Mouse (Mus musculus) testis, adult 2 months (tissue): ENCODE measurements around the gene Galnt14. TPM values are rescaled to one million over a fixed set of nuclear protein-coding genes. Genes with fewer than 3 reads are reported as not detected.

Source experiments
- H3K27ac ChIP-seq: fragments of 200-500 bp; 2 replicates; pipeline ENCODE4 v1.5.1; 2012; ENCODE audit warnings: low read depth, low read length; ENCODE audit not compliant: control insufficient read depth, insufficient read depth
- H3K27me3 ChIP-seq: fragments of 200-500 bp; 2 replicates; pipeline ENCODE4 v1.6.1; 2012; ENCODE audit warnings: mild to moderate bottlenecking, low read length, moderate library complexity; ENCODE audit not compliant: control insufficient read depth, insufficient read depth
- H3K36me3 ChIP-seq: fragments of 200-500 bp; 2 replicates; pipeline ENCODE4 v1.6.1; 2012; ENCODE audit warnings: mild to moderate bottlenecking, low read length; ENCODE audit not compliant: control insufficient read depth, insufficient read depth
- H3K4me1 ChIP-seq: fragments of 200-500 bp; 2 replicates; pipeline ENCODE4 v1.6.1; 2012; ENCODE audit warnings: low read length; ENCODE audit not compliant: control insufficient read depth, insufficient read depth
- H3K4me3 ChIP-seq: fragments of 200-500 bp; 2 replicates; pipeline ENCODE4 v1.5.1; 2012; ENCODE audit warnings: low read depth, mild to moderate bottlenecking, low read length, moderate library complexity, mixed read lengths; ENCODE audit not compliant: control insufficient read depth
- CTCF ChIP-seq: fragments of 200-500 bp; IDR thresholded peaks from 2 replicates; pipeline ENCODE4 v1.5.1; 2012; ENCODE audit warnings: low read depth, mild to moderate bottlenecking, inconsistent platforms, low read length, moderate library complexity; ENCODE audit not compliant: control insufficient read depth, insufficient read depth, insufficient replicate concordance
- POLR2A ChIP-seq: fragments of 200-500 bp; IDR thresholded peaks from 2 replicates; pipeline ENCODE4 v1.6.1; 2012; ENCODE audit warnings: low read depth, mild to moderate bottlenecking, inconsistent platforms, low read length, moderate library complexity; ENCODE audit not compliant: control insufficient read depth
- polyA plus RNA-seq: library from polyadenylated mRNA; depleted of rRNA; stranded (reverse); fragments of >200 nt; gene quantifications from 2 replicates; pipeline ENCODE4 v1.2.3, GENCODE M21; 2012

Galnt14 gene
- polyA plus RNA-seq, 1 experiment, result 3.9 TPM

DNA sequence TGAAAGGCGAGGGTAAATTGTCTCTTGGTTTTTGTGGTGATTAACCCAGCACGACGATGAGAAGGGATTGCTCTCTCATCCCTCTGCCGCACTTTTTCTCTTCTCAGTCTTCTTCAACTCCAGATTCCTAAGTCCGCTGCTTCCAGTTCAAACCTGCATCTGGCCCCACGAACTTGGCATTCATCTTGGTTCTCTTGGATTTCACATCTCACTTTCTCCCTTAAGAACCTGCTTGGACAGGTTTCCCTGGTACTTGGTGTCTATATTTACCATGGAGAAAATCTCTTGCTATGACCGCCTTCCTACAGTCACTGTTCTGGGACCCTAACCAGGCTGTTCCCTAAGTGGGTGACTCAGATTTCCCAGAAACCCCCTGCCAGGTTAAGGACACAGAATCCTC lies 188.1 kb downstream of the Galnt14 start:
- H3K4me1 ChIP-seq, result no peaks in the 10 kb centered on the region
- no peaks in the 10 kb centered on the region for H3K27me3 ChIP-seq
- TF ChIP-seq POLR2A, result no peak
- H3K36me3 ChIP-seq, result no peaks in the 10 kb centered on the region
- no peak overlapping the region for H3K4me3 ChIP-seq
- H3K27ac ChIP-seq, result no peak overlapping the region

DNA sequence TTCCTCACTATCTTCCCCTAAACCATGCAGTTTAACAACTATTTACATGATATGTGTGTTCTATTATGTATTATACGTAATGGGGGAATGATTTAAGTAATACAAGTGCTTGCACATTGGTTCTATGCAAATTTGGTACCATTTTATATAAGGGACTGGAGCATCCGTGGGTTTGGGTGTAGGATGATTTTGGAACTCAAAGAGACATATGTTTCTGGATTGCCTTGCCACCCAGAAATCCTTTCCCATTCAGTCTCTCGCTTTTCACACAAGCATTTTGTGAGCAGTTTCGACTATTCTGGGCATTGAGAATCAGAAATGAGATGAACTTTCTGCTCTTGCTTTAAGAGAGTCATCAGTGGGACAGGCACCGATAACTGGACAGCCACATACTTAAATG lies 190.9 kb downstream of the Galnt14 start:
- TF ChIP-seq CTCF (no peak), POLR2A (no peak)
- Histone ChIP-seq H3K4me3 (no peak overlapping the region), H3K27me3 (no peaks in the 10 kb centered on the region), H3K36me3 (no peaks in the 10 kb centered on the region), H3K4me1 (no peaks in the 10 kb centered on the region), H3K27ac (no peak overlapping the region)

DNA sequence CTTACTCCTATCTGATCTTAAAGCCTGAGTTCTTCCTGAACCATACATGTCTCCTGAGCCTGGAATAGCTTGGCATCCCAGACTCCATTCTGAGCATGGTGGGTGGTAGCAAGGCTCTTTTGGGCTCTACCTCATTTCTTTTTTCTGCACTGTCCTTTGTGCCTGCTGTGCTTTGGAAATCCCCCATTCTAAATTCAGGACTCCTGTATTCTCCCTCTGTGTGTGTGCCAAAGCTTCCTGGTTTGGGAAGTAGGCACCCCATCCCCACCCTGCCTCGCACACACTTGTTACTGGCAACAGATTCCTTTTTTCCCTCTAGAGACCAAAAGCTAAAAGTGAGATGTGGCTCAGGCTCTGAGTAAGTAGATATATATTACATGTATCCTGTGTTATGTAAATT lies 191.9 kb downstream of the Galnt14 start:
- H3K4me3 ChIP-seq, result no peak overlapping the region
- H3K4me1 ChIP-seq, result no peaks in the 10 kb centered on the region
- no peaks in the 10 kb centered on the region for H3K27me3 ChIP-seq
- no peak overlapping the region for H3K27ac ChIP-seq
- TF ChIP-seq CTCF, result no peak
- no peak for TF ChIP-seq POLR2A
- H3K36me3 ChIP-seq, result no peaks in the 10 kb centered on the region

DNA sequence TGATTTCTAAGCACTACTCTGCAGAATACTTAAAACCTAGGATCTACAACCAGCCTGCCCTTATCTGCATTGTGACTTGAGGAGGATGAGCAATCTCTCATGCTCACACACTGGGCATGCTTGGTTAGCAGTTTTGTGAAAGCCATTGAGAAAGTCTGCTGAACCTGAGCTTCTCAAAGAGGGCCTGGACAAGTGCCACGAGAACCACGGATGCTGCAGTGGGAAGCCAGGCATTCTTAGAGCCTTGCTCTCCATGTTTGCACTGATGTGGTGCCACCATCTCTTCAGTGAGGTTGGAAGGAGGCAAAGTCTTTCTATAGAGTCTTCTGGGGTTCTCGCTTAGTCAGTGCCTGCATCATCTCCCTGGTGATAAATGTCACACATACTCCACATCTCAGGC lies 194.7 kb downstream of the Galnt14 start:
- H3K36me3 ChIP-seq, result no peaks in the 10 kb centered on the region
- no peak overlapping the region for H3K4me3 ChIP-seq
- TF ChIP-seq CTCF (no peak), POLR2A (no peak)
- no peak overlapping the region for H3K27ac ChIP-seq
- no peaks in the 10 kb centered on the region for H3K4me1 ChIP-seq
- no peaks in the 10 kb centered on the region for H3K27me3 ChIP-seq

DNA sequence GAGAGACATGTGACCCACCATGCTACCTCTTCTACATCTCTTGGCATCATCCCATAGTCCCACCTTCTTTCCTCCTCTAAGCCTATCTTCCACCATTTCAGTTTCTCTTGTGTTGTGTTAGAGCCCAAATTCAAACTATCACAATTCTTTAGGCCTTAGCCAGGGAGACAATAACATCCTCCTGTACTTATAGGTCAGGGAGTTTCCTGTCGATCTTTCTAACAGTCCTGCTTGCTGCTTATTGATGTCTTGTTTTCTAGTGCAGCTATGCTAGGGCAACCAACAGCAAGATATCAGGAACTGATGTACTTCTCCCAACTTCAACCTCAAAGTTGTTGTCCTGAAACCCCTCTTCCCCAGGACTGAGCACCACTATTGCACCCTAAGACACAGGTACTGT lies 195.4 kb downstream of the Galnt14 start:
- TF ChIP-seq POLR2A, result no peak
- TF ChIP-seq CTCF, result no peak

DNA sequence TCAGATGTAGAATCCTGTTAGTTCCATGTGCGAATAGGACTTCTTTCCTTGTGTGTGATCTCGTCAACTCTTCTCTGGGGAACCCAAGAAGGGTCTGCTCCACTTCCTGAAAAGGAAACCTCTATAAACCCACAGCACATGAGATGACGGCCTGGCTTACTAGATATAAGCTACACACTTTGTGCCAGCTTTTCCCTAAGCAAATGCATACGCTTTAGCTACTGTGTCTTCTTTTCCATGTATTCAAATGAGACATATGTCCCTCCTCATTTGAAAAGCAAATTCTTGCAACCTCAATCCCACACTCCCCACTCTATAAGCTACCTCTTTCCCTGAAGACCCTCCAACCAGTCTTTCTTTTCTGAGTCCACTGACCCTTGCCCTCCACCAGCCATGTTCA lies 196.0 kb downstream of the Galnt14 start:
- H3K36me3 ChIP-seq, result no peaks in the 10 kb centered on the region
- no peak overlapping the region for H3K27ac ChIP-seq
- no peaks in the 10 kb centered on the region for H3K4me1 ChIP-seq
- no peak overlapping the region for H3K4me3 ChIP-seq
- no peaks in the 10 kb centered on the region for H3K27me3 ChIP-seq
- TF ChIP-seq POLR2A (no peak), CTCF (no peak)

More for the DNA sequence above, 195.4 kb downstream of the Galnt14 start:
- Histone ChIP-seq H3K27me3 (no peaks in the 10 kb centered on the region), H3K4me3 (no peak overlapping the region), H3K36me3 (no peaks in the 10 kb centered on the region), H3K4me1 (no peaks in the 10 kb centered on the region), H3K27ac (no peak overlapping the region)

DNA sequence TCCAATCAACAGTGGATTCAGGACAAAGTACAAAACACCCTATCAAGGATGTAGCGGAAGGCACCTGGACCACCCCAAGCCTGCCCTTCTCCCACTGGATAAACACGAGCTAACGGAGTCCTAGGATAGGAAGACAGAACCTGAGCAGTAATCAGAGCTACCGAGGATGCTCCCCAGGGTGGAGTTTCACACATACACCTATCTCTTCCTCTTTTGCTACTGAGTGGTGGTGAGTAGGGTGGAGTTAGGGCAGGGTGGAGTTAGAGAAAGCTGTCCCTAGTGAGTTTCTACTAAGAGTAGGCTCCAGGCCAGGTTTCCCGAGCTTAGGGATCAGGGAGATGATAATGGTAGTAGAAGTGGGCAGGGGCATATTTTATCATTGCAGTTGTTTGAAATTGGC lies 197.4 kb downstream of the Galnt14 start:
- Histone ChIP-seq H3K4me3 (no peak overlapping the region), H3K36me3 (no peaks in the 10 kb centered on the region), H3K27me3 (no peaks in the 10 kb centered on the region), H3K27ac (no peak overlapping the region), H3K4me1 (no peaks in the 10 kb centered on the region)
- no peak for TF ChIP-seq POLR2A
- TF ChIP-seq CTCF, result no peak
